Mouse (Mus musculus): ENCODE measurements around the gene Drc3. TPM values are rescaled to one million over a fixed set of nuclear protein-coding genes. Genes with fewer than 3 reads are reported as not detected.
"Not testable (repeated sequence)": the region's sequence is repeated elsewhere in the genome, so short reads cannot be mapped to it uniquely, and the experiment has no call there.

Gene Drc3
- total RNA-seq, 4 experiments from 2014 or later: 1.1 to 1.4 (median 1.1) TPM

DNA sequence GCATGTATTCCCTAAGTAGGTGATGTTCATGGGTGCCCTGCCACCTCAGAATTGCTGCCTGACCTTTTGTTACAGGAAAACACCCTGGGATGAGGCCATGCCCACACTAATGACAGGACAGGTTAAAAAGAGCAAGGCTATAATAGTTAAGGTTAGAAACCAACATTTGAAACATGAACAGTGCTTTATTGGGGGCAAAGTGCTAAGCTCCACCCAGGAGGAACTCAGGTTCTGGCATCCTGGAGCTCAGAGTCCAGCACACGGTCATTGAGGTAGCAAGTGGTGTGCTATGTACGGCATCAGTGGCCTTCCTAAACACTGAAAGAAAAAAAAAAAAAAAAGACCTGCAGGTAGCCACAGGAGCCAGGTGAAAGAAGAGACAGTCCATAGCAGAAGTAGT, 34.8 kb downstream of the Drc3 start:
- no peak for DNase-seq (ENCODE audit: low spot score in 2 of 2)

GRCm38 (mm10) chr11:60391346-60391745, 38.2 kb downstream of the Drc3 start:
- DNase-seq (ENCODE audit: low spot score in 2 of 2): no peak

GRCm38 (mm10) chr11:60396546-60396945, 43.4 kb downstream of the Drc3 start:
- DNase-seq (ENCODE audit: low spot score in 2 of 2): no peak

- DNase-seq (ENCODE audit: low spot score in 2 of 2): no peak
These were observed 44.0 kb downstream of the Drc3 start for GRCm38 (mm10) chr11:60397172-60397571.

DNA sequence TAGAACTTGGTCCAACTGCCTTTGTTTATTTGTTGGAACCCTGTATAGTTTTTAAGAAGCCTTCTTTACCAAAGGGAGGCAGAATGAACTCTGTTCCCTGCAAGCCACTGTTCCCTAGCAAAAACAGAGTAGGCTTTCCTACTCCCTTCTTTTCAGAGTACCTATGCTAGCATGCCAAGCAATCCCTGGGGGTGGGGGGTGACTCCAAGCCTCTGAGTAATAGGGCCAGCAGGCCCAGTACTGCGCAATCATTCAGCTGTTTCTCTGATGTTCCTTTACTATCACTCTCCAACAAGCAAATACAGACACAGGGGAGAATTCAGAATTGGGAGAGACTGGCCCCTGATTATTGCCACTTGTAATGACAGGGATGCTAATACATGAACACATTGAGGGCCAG, 53.5 kb downstream of the Drc3 start:
- no peak for DNase-seq (ENCODE audit: low spot score in 2 of 2)

- peak; percentile 20 to 24 for DNase-seq (ENCODE audit: low spot score in 2 of 2)
These were observed 59.0 kb downstream of the Drc3 start for GRCm38 (mm10) chr11:60412173-60412572.

- no peak for DNase-seq (ENCODE audit: low spot score in 2 of 2)
These were observed 59.8 kb downstream of the Drc3 start for GRCm38 (mm10) chr11:60412921-60413320.

GRCm38 (mm10) chr11:60416590-60416962, 63.4 kb downstream of the Drc3 start:
- no peak for DNase-seq (ENCODE audit: low spot score in 2 of 2)

GRCm38 (mm10) chr11:60416963-60417716, 64.0 kb downstream of the Drc3 start, which contains the start of gene Gid4:
Gid4 (plus strand) TSS chr11:60417145.
- DNase-seq (ENCODE audit: low spot score in 2 of 2): peak; percentile 98 to 99

GRCm38 (mm10) chr11:60417717-60418472, 64.8 kb downstream of the Drc3 start, which contains the start of gene Atpaf2:
Atpaf2 (minus strand) TSS chr11:60418457.
- DNase-seq (ENCODE audit: low spot score in 2 of 2): peak; percentile 4 to 16

DNA sequence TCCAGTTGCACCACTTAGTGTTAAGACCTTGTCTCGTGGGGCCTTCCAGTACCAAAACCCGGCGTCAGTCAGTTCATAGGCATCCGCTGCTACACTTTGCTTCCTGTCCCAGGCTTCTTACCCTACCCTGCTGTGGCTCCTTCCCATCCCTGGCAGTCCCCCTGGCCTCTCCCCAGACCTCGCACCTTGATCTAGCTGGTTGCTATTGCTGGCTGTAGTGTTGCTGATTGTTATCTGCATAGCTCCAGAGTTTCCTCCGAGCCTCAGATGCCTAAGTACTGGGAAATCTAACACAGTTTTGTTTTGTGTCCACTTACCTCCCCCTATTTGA, 65.3 kb downstream of the Drc3 start:
- no peak for DNase-seq (ENCODE audit: low spot score in 2 of 2)

DNA sequence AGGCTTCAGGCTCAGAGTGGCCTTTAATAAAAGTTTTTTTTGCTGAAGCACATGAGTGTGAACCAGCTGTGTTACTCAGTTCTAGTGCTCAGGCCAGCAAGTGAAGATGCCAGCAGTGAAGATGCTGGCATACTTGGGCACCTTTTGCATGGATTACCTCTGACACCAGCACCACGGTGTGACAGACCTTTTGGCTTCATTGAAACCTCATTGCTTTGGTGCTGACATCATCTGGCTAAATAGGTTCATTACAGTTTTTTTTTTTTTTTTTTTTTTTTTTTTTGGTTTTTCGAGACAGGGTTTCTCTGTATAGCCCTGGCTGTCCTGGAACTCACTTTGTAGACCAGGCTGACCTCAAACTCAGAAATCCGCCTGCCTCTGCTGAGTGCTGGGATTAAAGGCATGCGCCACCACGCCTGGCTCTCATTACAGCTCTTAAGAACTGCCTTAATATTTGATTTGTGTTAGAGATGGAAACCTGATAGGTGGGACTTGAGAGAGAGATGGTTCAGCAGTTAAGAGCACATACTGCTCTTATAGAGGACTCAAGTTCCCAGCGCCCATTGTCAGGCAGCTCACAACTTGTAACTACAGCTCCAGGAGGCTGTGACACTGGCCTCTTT, 69.0 kb downstream of the Drc3 start:
- DNase-seq (ENCODE audit: low spot score in 2 of 2): no peak

GRCm38 (mm10) chr11:60423006-60423405, 69.9 kb downstream of the Drc3 start:
- DNase-seq (ENCODE audit: low spot score in 2 of 2): no peak

- DNase-seq (ENCODE audit: low spot score in 2 of 2): no peak
These were observed 73.3 kb downstream of the Drc3 start for GRCm38 (mm10) chr11:60426417-60426816.

GRCm38 (mm10) chr11:60427628-60428027, 74.5 kb downstream of the Drc3 start:
- no peak for DNase-seq (ENCODE audit: low spot score in 2 of 2)

- no peak for DNase-seq (ENCODE audit: low spot score in 2 of 2)
These were observed 80.4 kb downstream of the Drc3 start for GRCm38 (mm10) chr11:60433501-60433900.

- DNase-seq (ENCODE audit: low spot score in 2 of 2): no peak
These were observed 82.0 kb downstream of the Drc3 start for GRCm38 (mm10) chr11:60435133-60435532.

DNA sequence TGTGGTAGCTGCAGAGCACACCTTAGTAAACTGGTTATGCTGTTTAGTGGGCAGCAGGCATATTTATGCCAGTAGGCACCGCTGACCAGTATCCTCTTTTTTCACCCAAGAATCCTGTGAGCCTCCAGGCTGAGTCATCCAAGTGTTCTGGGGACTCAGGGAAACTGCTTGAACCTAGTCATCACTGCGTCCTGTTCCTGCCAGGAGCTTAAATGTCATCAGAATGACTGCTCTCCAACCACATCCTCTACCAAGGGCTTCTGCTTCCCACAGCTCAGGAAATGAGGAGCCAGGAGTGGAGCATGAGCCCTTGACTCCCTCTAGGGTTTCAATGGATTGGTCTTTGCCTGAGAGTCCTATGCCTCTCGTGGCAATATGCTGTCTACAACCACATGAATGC, 83.5 kb downstream of the Drc3 start:
- no peak for DNase-seq (ENCODE audit: low spot score in 2 of 2)

DNA sequence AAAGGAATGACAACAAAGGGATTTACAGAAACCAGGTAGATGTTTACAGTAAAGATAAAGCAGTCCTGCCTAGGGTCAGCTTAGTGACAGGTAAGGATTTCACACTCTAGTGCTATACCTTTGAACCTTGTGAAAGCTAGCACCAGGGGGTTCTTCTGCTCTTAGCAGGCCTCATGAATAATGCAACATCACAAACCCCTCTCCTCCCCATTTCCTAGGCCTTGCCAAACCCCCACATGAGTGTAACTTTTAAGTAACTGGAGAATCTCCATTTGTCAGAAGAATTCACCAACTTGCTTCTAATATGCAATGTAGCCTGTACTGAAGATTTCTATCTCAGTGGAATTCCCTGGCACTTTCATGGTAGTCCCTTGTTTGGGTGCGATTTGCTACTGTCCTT, 86.5 kb downstream of the Drc3 start:
- not testable (repeated sequence) for DNase-seq (ENCODE audit: low spot score in 2 of 2)

GRCm38 (mm10) chr11:60440176-60440575, 87.0 kb downstream of the Drc3 start:
- no peak for DNase-seq (ENCODE audit: low spot score in 2 of 2)

- DNase-seq (ENCODE audit: low spot score in 2 of 2): no peak
These were observed 89.8 kb downstream of the Drc3 start for GRCm38 (mm10) chr11:60442896-60443295.
